15 mouse cellular contexts compared by ENCODE assay signal in genomic region chr12:81977346-81977745, GRCm38 (mm10).
A peak's percentile ranks its signal among the peaks of the same experiment; 100 is the strongest.
DNase-seq lines count a peak whose midpoint lies in the region; ATAC-seq and TF ChIP-seq lines count a peak whose summit lies in the region.
"Had no signal": no experiment of that assay in that cellular context is flagged by ENCODE, and none has a peak within 500 bp of the region (broad histone marks: within the 10 kb centered on the region; RNA-seq: fewer than 3 reads in every experiment).

No protein-coding gene starts in this region.

- peak; percentile 57 for TF ChIP-seq CTCF in layer of hippocampus, adult 2 months (conservative IDR thresholded peaks at IDR 0.05)

- peak; percentile 21 for DNase-seq in embryo, embryonic 11 days
- DNase-seq in embryo, embryonic 9.5 days (ENCODE audit: extremely low spot score) = no peak
- DNase-seq in layer of hippocampus, adult 2 months (ENCODE audit: low spot score in 2 of 2) = no peak
- DNase-seq in layer of hippocampus, postnatal 36 days = no peak
- DNase-seq in midbrain, embryonic 14.5 days = peak; percentile 47
- DNase-seq: adrenal gland, postnatal 36 days; cerebellum, adult 18-20 months had no signal

- H3K27me3 ChIP-seq in midbrain, embryonic 14.5 days (ENCODE audit: control insufficient read depth, insufficient read depth, low read length) = no peaks in the 10 kb centered on the region
- H3K27me3 ChIP-seq in midbrain, embryonic 13.5 days = no peaks in the 10 kb centered on the region
- H3K27me3 ChIP-seq: hindbrain, embryonic 15.5 days; kidney, embryonic 15.5 days; lung, embryonic 15.5 days; neural tube, embryonic 13.5 days had no signal

- no peak overlapping the region for H3K4me2 ChIP-seq in midbrain, embryonic 14.5 days (ENCODE audit: low read length)
- H3K4me2 ChIP-seq in midbrain, embryonic 13.5 days (replicated peaks) = no peak overlapping the region
- H3K4me2 ChIP-seq: hindbrain, embryonic 15.5 days; kidney, embryonic 15.5 days; lung, embryonic 15.5 days; neural tube, embryonic 13.5 days had no signal

- H3K9me3 ChIP-seq in midbrain, embryonic 14.5 days (ENCODE audit: control insufficient read depth, low read length) = no peaks in the 10 kb centered on the region
- H3K9me3 ChIP-seq in midbrain, embryonic 13.5 days = no peaks in the 10 kb centered on the region
- H3K9me3 ChIP-seq: hindbrain, embryonic 15.5 days; kidney, embryonic 15.5 days; lung, embryonic 15.5 days; neural tube, embryonic 13.5 days had no signal

- H3K9ac ChIP-seq in midbrain, embryonic 14.5 days (replicated peaks; ENCODE audit: low read length) = no peak overlapping the region
- H3K9ac ChIP-seq in midbrain, embryonic 13.5 days (replicated peaks) = no peak overlapping the region
- H3K9ac ChIP-seq: hindbrain, embryonic 15.5 days; kidney, embryonic 15.5 days; lung, embryonic 15.5 days; neural tube, embryonic 13.5 days had no signal

- WGBS in midbrain, embryonic 14.5 days = 78% methylated on average over 4 of the region's 4 CpGs
- WGBS in midbrain, embryonic 13.5 days = 71% methylated on average over 4 of the region's 4 CpGs

- H3K36me3 ChIP-seq in midbrain, embryonic 14.5 days (ENCODE audit: control insufficient read depth, insufficient read depth, low read length) = peaks cover 91% of the 10 kb centered on the region
- peaks cover 84% of the 10 kb centered on the region for H3K36me3 ChIP-seq in midbrain, embryonic 13.5 days

- no peak overlapping the region for H3K4me3 ChIP-seq in layer of hippocampus, adult 2 months
- no peak overlapping the region for H3K4me3 ChIP-seq in midbrain, embryonic 14.5 days (replicated peaks; ENCODE audit: low read depth, low read length)
- no peak overlapping the region for H3K4me3 ChIP-seq in midbrain, embryonic 13.5 days (replicated peaks)
- H3K4me3 ChIP-seq: hindbrain, embryonic 15.5 days; kidney, embryonic 15.5 days; lung, embryonic 15.5 days; neural tube, embryonic 13.5 days had no signal

- no peak for ATAC-seq in midbrain, embryonic 14.5 days (ENCODE audit: low FRiP score, low TSS enrichment)
- ATAC-seq in midbrain, embryonic 13.5 days = no peak
- ATAC-seq in megakaryocyte progenitor cell, adult 5-6 weeks (replicated peaks; ENCODE audit: poor library complexity) = 0 out of 2 replicates have a peak, but pooled peaks have one; percentile 31
- no peak for ATAC-seq in inflammation-experienced regulatory T-cells, adult 6 months
- ATAC-seq: forebrain, embryonic 16.5 days had no signal

- H3K4me1 ChIP-seq in midbrain, embryonic 14.5 days (ENCODE audit: control insufficient read depth, insufficient read depth, low read length) = no peaks in the 10 kb centered on the region
- H3K4me1 ChIP-seq in midbrain, embryonic 13.5 days (replicated peaks) = no peaks in the 10 kb centered on the region
- H3K4me1 ChIP-seq: hindbrain, embryonic 15.5 days; kidney, embryonic 15.5 days; lung, embryonic 15.5 days; neural tube, embryonic 13.5 days had no signal

- no peak overlapping the region for H3K27ac ChIP-seq in layer of hippocampus, adult 2 months
- H3K27ac ChIP-seq in midbrain, embryonic 14.5 days (replicated peaks; ENCODE audit: low read depth, low read length) = no peak overlapping the region
- H3K27ac ChIP-seq in midbrain, embryonic 13.5 days = no peak overlapping the region
- H3K27ac ChIP-seq: hindbrain, embryonic 15.5 days; kidney, embryonic 15.5 days; lung, embryonic 15.5 days; neural tube, embryonic 13.5 days had no signal

Comparison
In these comparisons a context has a peak if more than half of its experiments do, and no peak if none do; other contexts are left out.
1. DNase-seq: peak in embryo, embryonic 11 days (single experiment) and midbrain, embryonic 14.5 days (single experiment); none in embryo, embryonic 9.5 days (single experiment), layer of hippocampus, adult 2 months (0 of 2) and layer of hippocampus, postnatal 36 days (0 of 2).